Mouse (Mus musculus) Patski (cell line): ENCODE data around the gene Fkbp1b. TPM values are rescaled to one million over a fixed set of nuclear protein-coding genes. Genes with fewer than 3 reads are reported as not detected.
"Not testable (repeated sequence)": the region's sequence is repeated elsewhere in the genome, so short reads cannot be mapped to it uniquely, and the experiment has no call there.

Experiments used
- ATAC-seq: fragments of 100-300 bp; one replicate; pipeline ENCODE4 v1.8.0; 2021
- CTCF ChIA-PET: fragments of 350-600 bp; sonication (Branson Sonifier 250); formaldehyde crosslinking; loops from one replicate; lab custom pipeline; 2022; ENCODE audit warnings: inconsistent platforms; lab: Charles Lee
- POLR2A ChIA-PET: fragments of 350-600 bp; sonication (Branson Sonifier 250); formaldehyde crosslinking; loops from one replicate; lab custom pipeline; 2022; ENCODE audit warnings: antibody characterized with exemption, inconsistent platforms; lab: Charles Lee
- DNase-seq: peaks from one replicate; pipeline ENCODE4 v3.0.0-alpha.2; 2011; ENCODE audit warnings: low read depth, low spot score
- H3K27me3 ChIP-seq: fragments of 371-371 bp; one replicate; pipeline ENCODE4 v1.5.1; 2021
- CTCF ChIP-seq: fragments of 100-300 bp; IDR thresholded peaks from one replicate; pipeline ENCODE4 v1.5.1; 2021
- in situ Hi-C: fragments of 300-500 bp; cut with MboI; formaldehyde crosslinking; loops from 3 replicates; pipeline ENCODE4 v1.11.1; 2018; ENCODE audit warnings: low pct_unique_long_range_greater_than_20kb, mixed read lengths
- polyA plus RNA-seq: library from polyadenylated mRNA; unstranded; gene quantifications from one replicate; pipeline ENCODE4 v1.2.3, GENCODE M21; 2021

Fkbp1b gene
- polyA plus RNA-seq, 1 experiment from 2014 or later: 7.1 TPM

GRCm38 (mm10) chr12:4813636-4814035, 27.8 kb downstream of the Fkbp1b start:
- in situ Hi-C loops: no loop called here
- ATAC-seq (no peak), DNase-seq (no peak)
- no peak for TF ChIP-seq CTCF
- ChIA-PET CTCF (no interaction called here), POLR2A (interaction anchor here (0.6 kb wide), 1 partner anchor 260 kb away, joined by 4 read pairs; no protein-coding TSS in a partner anchor)
- H3K27me3 ChIP-seq: no peaks in the 10 kb centered on the region

GRCm38 (mm10) chr12:4811705-4812104, 29.7 kb downstream of the Fkbp1b start:
- ChIA-PET CTCF (no interaction called here), POLR2A (no interaction called here)
- ATAC-seq: no peak
- no peak for DNase-seq
- no peaks in the 10 kb centered on the region for H3K27me3 ChIP-seq
- in situ Hi-C loops: no loop called here
- TF ChIP-seq CTCF: no peak

- no peak for DNase-seq
- in situ Hi-C loops: no loop called here
- CTCF ChIA-PET: no interaction called here
- H3K27me3 ChIP-seq: no peaks in the 10 kb centered on the region
- ATAC-seq: no peak
- POLR2A ChIA-PET: no interaction called here
- no peak for TF ChIP-seq CTCF
These were observed 30.4 kb downstream of the Fkbp1b start for GRCm38 (mm10) chr12:4811036-4811435.

GRCm38 (mm10) chr12:4797471-4797870, 43.9 kb downstream of the Fkbp1b start:
- ATAC-seq, DNase-seq, in situ Hi-C loops, H3K27me3 ChIP-seq: not testable (repeated sequence)
- CTCF ChIA-PET: interaction anchor here (1.0 kb wide), 1 partner anchor 17 kb away, joined by 3 read pairs; no protein-coding TSS in a partner anchor
- POLR2A ChIA-PET: interaction anchor here (1.3 kb wide), 1 partner anchor 19 kb away, joined by 3 read pairs; no protein-coding TSS in a partner anchor

- no peak for ATAC-seq
- no peaks in the 10 kb centered on the region for H3K27me3 ChIP-seq
- no peak for DNase-seq
- in situ Hi-C loops: no loop called here
- TF ChIP-seq CTCF: peak; percentile 6
- ChIA-PET POLR2A (no interaction called here), CTCF (interaction anchor here (1.7 kb wide), 1 partner anchor 24 kb away, joined by 5 read pairs; the partner anchor contains the start of gene Fam228b)
These were observed 47.7 kb downstream of the Fkbp1b start for GRCm38 (mm10) chr12:4793718-4794117.

- CTCF ChIA-PET, DNase-seq, POLR2A ChIA-PET, ATAC-seq, H3K27me3 ChIP-seq, in situ Hi-C loops: not testable (repeated sequence)
These were observed 53.3 kb downstream of the Fkbp1b start for GRCm38 (mm10) chr12:4788128-4788527.

GRCm38 (mm10) chr12:4784466-4784865, 56.9 kb downstream of the Fkbp1b start:
- no peaks in the 10 kb centered on the region for H3K27me3 ChIP-seq
- ChIA-PET CTCF (interaction anchor here (0.5 kb wide), 1 partner anchor 163 kb away, joined by 3 read pairs; no protein-coding TSS in a partner anchor), POLR2A (no interaction called here)
- in situ Hi-C loops: no loop called here
- ATAC-seq (no peak), DNase-seq (no peak)
- TF ChIP-seq CTCF: no peak

- POLR2A ChIA-PET: no interaction called here
- CTCF ChIA-PET: no interaction called here
- no peak for ATAC-seq
- no peak for DNase-seq
- in situ Hi-C loops: no loop called here
- no peaks in the 10 kb centered on the region for H3K27me3 ChIP-seq
- TF ChIP-seq CTCF: no peak
These were observed 57.8 kb downstream of the Fkbp1b start for GRCm38 (mm10) chr12:4783598-4783997.

Other genes with a start within 250 kb of the Fkbp1b start
- 45.4 TPM for gene Itsn2, start 249.0 kb downstream of the Fkbp1b start, polyA plus RNA-seq
- gene Gm3625, start 248.7 kb downstream of the Fkbp1b start, polyA plus RNA-seq: not detected
- gene Fam228a, start 103.2 kb downstream of the Fkbp1b start, polyA plus RNA-seq: 0.04 TPM
- gene Pfn4, start 72.6 kb downstream of the Fkbp1b start, polyA plus RNA-seq: 0.53 TPM
- gene Fam228b, start 72.3 kb downstream of the Fkbp1b start, polyA plus RNA-seq: 1.1 TPM
- 114 TPM for gene Sf3b6, start 24.0 kb downstream of the Fkbp1b start, polyA plus RNA-seq
- 11.2 TPM for gene Wdcp, start 1.7 kb upstream of the Fkbp1b start, polyA plus RNA-seq
- 0.17 TPM for gene Mfsd2b, start 32.8 kb upstream of the Fkbp1b start, polyA plus RNA-seq
- gene Ubxn2a, start 66.1 kb upstream of the Fkbp1b start, polyA plus RNA-seq: 27.7 TPM
- 12.8 TPM for gene Atad2b, start 75.8 kb upstream of the Fkbp1b start, polyA plus RNA-seq